Mouse (Mus musculus) limb, embryonic 14.5 days (tissue): ENCODE data around the gene Tcf15. TPM values are rescaled to one million over a fixed set of nuclear protein-coding genes. Genes with fewer than 3 reads are reported as not detected.

Experiments
- ATAC-seq: fragments of 200-750 bp; cut with Nextera tagmentation; 2 replicates; pipeline ENCODE4 v1.8.0; 2017; ENCODE audit warnings: low read depth, moderate number of reproducible peaks, moderate TSS enrichment; ENCODE audit not compliant: low FRiP score
- DNase-seq: peaks from one replicate; pipeline ENCODE4 v3.0.0-alpha.2; 2015; ENCODE audit warnings: low spot score
- H3K27ac ChIP-seq: fragments of 300-500 bp; sonication (generic); replicated peaks from 2 replicates; pipeline ENCODE4 v1.5.1; 2014; ENCODE audit warnings: low read depth, mild to moderate bottlenecking, low read length, moderate library complexity, mixed read lengths
- H3K27me3 ChIP-seq: fragments of 300-500 bp; sonication (generic); 2 replicates; pipeline ENCODE4 v1.6.1; 2014; ENCODE audit warnings: low read length, mixed read lengths; ENCODE audit not compliant: control insufficient read depth, insufficient read depth
- H3K36me3 ChIP-seq: fragments of 300-500 bp; sonication (generic); 2 replicates; pipeline ENCODE4 v1.6.1; 2014; ENCODE audit warnings: mild to moderate bottlenecking, low read length, moderate library complexity, mixed read lengths; ENCODE audit not compliant: control insufficient read depth, insufficient read depth
- H3K4me1 ChIP-seq: fragments of 300-500 bp; sonication (generic); 2 replicates; pipeline ENCODE4 v1.6.1; 2014; ENCODE audit warnings: antibody characterized with exemption, low read length, mixed read lengths; ENCODE audit not compliant: control insufficient read depth, insufficient read depth
- H3K4me2 ChIP-seq: fragments of 300-500 bp; sonication (generic); replicated peaks from 2 replicates; pipeline ENCODE4 v1.6.1; 2014; ENCODE audit warnings: low read depth, mild to moderate bottlenecking, low read length, moderate library complexity; ENCODE audit not compliant: severe bottlenecking
- H3K4me3 ChIP-seq: fragments of 300-500 bp; sonication (generic); replicated peaks from 2 replicates; pipeline ENCODE4 v1.5.1; 2014; ENCODE audit warnings: low read length
- H3K9ac ChIP-seq: fragments of 300-500 bp; sonication (generic); 2 replicates; pipeline ENCODE4 v1.6.1; 2014; ENCODE audit warnings: mild to moderate bottlenecking, low read depth, low read length, moderate library complexity; ENCODE audit not compliant: severe bottlenecking
- H3K9me3 ChIP-seq: fragments of 300-500 bp; sonication (generic); 2 replicates; pipeline ENCODE4 v1.6.1; 2016; ENCODE audit warnings: low read length; ENCODE audit not compliant: control insufficient read depth
- POLR2A ChIP-seq: fragments of 200-500 bp; IDR thresholded peaks from 2 replicates; pipeline ENCODE4 v1.8.0; 2012; ENCODE audit warnings: inconsistent platforms, mild to moderate bottlenecking, moderate library complexity, borderline replicate concordance; ENCODE audit not compliant: insufficient read depth, insufficient read length; ENCODE audit errors: extremely low read depth
- WGBS: fragments of 180-500 bp; shearing (Covaris S2); extraction: QIAGEN DNeasy Blood & Tissue Kit; methylation state at CpG from one replicate; pipeline ENCODE4 v1.1.7; 2014; 5-methylcytosine and 5-hydroxymethylcytosine counted together
- polyA plus RNA-seq, 2 experiments: library from polyadenylated mRNA; depleted of rRNA in 1 of 2; stranded (reverse) in 1 of 2; unstranded in 1 of 2; fragments of >200 nt; fragmentation: Nextera tagmentation in 1 of 2; extraction: Ambion mirVana in 1 of 2; gene quantifications; 2 replicates each; pipeline versions ENCODE4 v1.2.1 to v1.2.3; 2012 to 2014

Tcf15 gene
- polyA plus RNA-seq, 2 experiments = 9.4 to 11.0 TPM

- H3K4me1 ChIP-seq = peaks cover 12% of the 10 kb centered on the region
- 72% methylated on average over 2 of the region's 2 CpGs for WGBS
- peaks cover 31% of the 10 kb centered on the region for H3K27me3 ChIP-seq
Measured at GRCm38 (mm10) chr2:152145711-152146110, 2.4 kb downstream of the Tcf15 start.

GRCm38 (mm10) chr2:152147079-152147478, 3.7 kb downstream of the Tcf15 start:
- WGBS = 59% methylated on average over 3 of the region's 3 CpGs
- no peak overlapping the region for H3K4me3 ChIP-seq
- H3K4me2 ChIP-seq = no peak overlapping the region
- no peak overlapping the region for H3K27ac ChIP-seq
- H3K36me3 ChIP-seq = no peaks in the 10 kb centered on the region
- no peak for TF ChIP-seq POLR2A
- H3K27me3 ChIP-seq = peaks cover 31% of the 10 kb centered on the region
- DNase-seq (no peak), ATAC-seq (no peak)
- no peak overlapping the region for H3K9ac ChIP-seq
- H3K4me1 ChIP-seq = peaks cover 4% of the 10 kb centered on the region; the same call in 1 of the 2 replicates
- no peaks in the 10 kb centered on the region for H3K9me3 ChIP-seq

More at GRCm38 (mm10) chr2:152145711-152146110, 2.4 kb downstream of the Tcf15 start:
- no peaks in the 10 kb centered on the region for H3K36me3 ChIP-seq
- no peak overlapping the region for H3K27ac ChIP-seq
- DNase-seq = no peak
- no peak for TF ChIP-seq POLR2A
- no peak overlapping the region for H3K9ac ChIP-seq
- ATAC-seq = no peak
- no peak overlapping the region for H3K4me3 ChIP-seq
- no peaks in the 10 kb centered on the region for H3K9me3 ChIP-seq
- no peak overlapping the region for H3K4me2 ChIP-seq

GRCm38 (mm10) chr2:152148675-152149074, 5.3 kb downstream of the Tcf15 start:
- Histone ChIP-seq H3K9ac (no peak overlapping the region), H3K27me3 (peaks cover 18% of the 10 kb centered on the region), H3K27ac (no peak overlapping the region), H3K4me1 (no peaks in the 10 kb centered on the region), H3K4me3 (no peak overlapping the region), H3K4me2 (no peak overlapping the region), H3K9me3 (no peaks in the 10 kb centered on the region), H3K36me3 (no peaks in the 10 kb centered on the region)
- no peak for TF ChIP-seq POLR2A
- ATAC-seq (no peak), DNase-seq (no peak)
- WGBS = 84% methylated on average over 9 of the region's 9 CpGs

GRCm38 (mm10) chr2:152149891-152150290, 6.5 kb downstream of the Tcf15 start:
- Histone ChIP-seq H3K27ac (no peak overlapping the region), H3K9me3 (no peaks in the 10 kb centered on the region), H3K4me2 (no peak overlapping the region), H3K9ac (no peak overlapping the region), H3K4me1 (no peaks in the 10 kb centered on the region), H3K36me3 (no peaks in the 10 kb centered on the region), H3K27me3 (peaks cover 6% of the 10 kb centered on the region), H3K4me3 (no peak overlapping the region)
- no peak for TF ChIP-seq POLR2A
- WGBS = 35% methylated on average over 4 of the region's 4 CpGs
- no peak for ATAC-seq
- no peak for DNase-seq

GRCm38 (mm10) chr2:152150373-152150772, 7.0 kb downstream of the Tcf15 start:
- H3K27me3 ChIP-seq = peaks cover 1% of the 10 kb centered on the region; the same call in 1 of the 2 replicates

GRCm38 (mm10) chr2:152153361-152153760, 10.0 kb downstream of the Tcf15 start:
- Histone ChIP-seq H3K9me3 (no peaks in the 10 kb centered on the region), H3K27me3 (no peaks in the 10 kb centered on the region), H3K4me1 (peaks cover 9% of the 10 kb centered on the region), H3K4me3 (no peak overlapping the region), H3K4me2 (no peak overlapping the region), H3K9ac (no peak overlapping the region), H3K36me3 (no peaks in the 10 kb centered on the region), H3K27ac (no peak overlapping the region)
- ATAC-seq (no peak), DNase-seq (no peak)
- no peak for TF ChIP-seq POLR2A
- WGBS = 6% methylated on average over 3 of the region's 3 CpGs

More at GRCm38 (mm10) chr2:152150373-152150772, 7.0 kb downstream of the Tcf15 start:
- peaks cover 3% of the 10 kb centered on the region for H3K4me1 ChIP-seq
- no peak for TF ChIP-seq POLR2A
- H3K36me3 ChIP-seq = no peaks in the 10 kb centered on the region
- ATAC-seq (no peak), DNase-seq (no peak)
- H3K9ac ChIP-seq = no peak overlapping the region
- H3K27ac ChIP-seq = no peak overlapping the region
- no peaks in the 10 kb centered on the region for H3K9me3 ChIP-seq
- no peak overlapping the region for H3K4me3 ChIP-seq
- 59% methylated on average over 6 of the region's 6 CpGs for WGBS
- no peak overlapping the region for H3K4me2 ChIP-seq
